Comparison of ENCODE assay signal across 8 mouse cellular contexts in genomic region chr9:46014251-46014681, GRCm38 (mm10). TPM values are rescaled to one million over a fixed set of nuclear protein-coding genes. Genes with fewer than 3 reads are reported as not detected.
A peak's percentile ranks its signal among the peaks of the same experiment; 100 is the strongest.
DNase-seq lines count a peak whose midpoint lies in the region; ATAC-seq and TF ChIP-seq lines count a peak whose summit lies in the region.

No protein-coding gene starts in this region.

- peak; percentile 14; the same call in 1 of the 2 replicates for TF ChIP-seq CTCF in small intestine, adult 2 months (IDR thresholded peaks at IDR 0.05; ENCODE audit: extremely low read depth, insufficient read length, insufficient replicate concordance, low read depth, low read length)

- H3K4me3 ChIP-seq in hindbrain, embryonic 16.5 days (ENCODE audit: low read length) = peak overlapping the region; percentile 98
- H3K4me3 ChIP-seq in limb, embryonic 11.5 days (ENCODE audit: low read depth, low read length) = peak overlapping the region; percentile 96
- H3K4me3 ChIP-seq in midbrain, embryonic 10.5 days = peak overlapping the region; percentile 98
- H3K4me3 ChIP-seq in small intestine, adult 2 months (ENCODE audit: low read depth, low read length) = peak overlapping the region; percentile 49

- no peak for ATAC-seq in hindbrain, embryonic 16.5 days
- ATAC-seq in limb, embryonic 11.5 days (ENCODE audit: insufficient number of reproducible peaks, low FRiP score, low TSS enrichment, low read depth) = no peak

- no peaks in the 10 kb centered on the region for H3K36me3 ChIP-seq in hindbrain, embryonic 16.5 days (ENCODE audit: control insufficient read depth, insufficient read depth, low read length)
- H3K36me3 ChIP-seq in limb, embryonic 11.5 days (ENCODE audit: control insufficient read depth, insufficient read depth, low read length) = peaks cover 2% of the 10 kb centered on the region; the same call in 1 of the 2 replicates
- H3K36me3 ChIP-seq in midbrain, embryonic 10.5 days = peaks cover 12% of the 10 kb centered on the region
- no peaks in the 10 kb centered on the region; the same call in 1 of the 2 replicates for H3K36me3 ChIP-seq in small intestine, adult 2 months (ENCODE audit: control insufficient read depth, insufficient read depth, low read length)

- H3K9me3 ChIP-seq in hindbrain, embryonic 16.5 days (ENCODE audit: control insufficient read depth, low read length) = no peaks in the 10 kb centered on the region
- H3K9me3 ChIP-seq in limb, embryonic 11.5 days (ENCODE audit: control insufficient read depth, low read length) = no peaks in the 10 kb centered on the region
- no peaks in the 10 kb centered on the region for H3K9me3 ChIP-seq in midbrain, embryonic 10.5 days (replicated peaks)

- H3K4me1 ChIP-seq in hindbrain, embryonic 16.5 days (ENCODE audit: control insufficient read depth, insufficient read depth, low read depth, low read length) = peaks cover 32% of the 10 kb centered on the region
- H3K4me1 ChIP-seq in limb, embryonic 11.5 days (ENCODE audit: control insufficient read depth, insufficient read depth, low read length) = peaks cover 26% of the 10 kb centered on the region
- peaks cover 52% of the 10 kb centered on the region for H3K4me1 ChIP-seq in midbrain, embryonic 10.5 days
- peaks cover 36% of the 10 kb centered on the region for H3K4me1 ChIP-seq in small intestine, adult 2 months (ENCODE audit: control insufficient read depth, insufficient read depth, insufficient read length, low read length)

- H3K9ac ChIP-seq in hindbrain, embryonic 16.5 days (ENCODE audit: low read depth, low read length) = peak overlapping the region; percentile 53
- no peak overlapping the region for H3K9ac ChIP-seq in limb, embryonic 11.5 days (ENCODE audit: low read length)

- H3K4me2 ChIP-seq in hindbrain, embryonic 16.5 days (ENCODE audit: low read length) = peak overlapping the region; percentile 87
- peak overlapping the region; percentile 95 for H3K4me2 ChIP-seq in limb, embryonic 11.5 days (ENCODE audit: low read depth, severe bottlenecking)

- WGBS in hindbrain, embryonic 16.5 days = 5% methylated on average over 10 of the region's 10 CpGs
- 1% methylated on average over 10 of the region's 10 CpGs for WGBS in limb, embryonic 11.5 days
- WGBS in midbrain, embryonic 10.5 days = 1% methylated on average over 10 of the region's 10 CpGs
- WGBS in small intestine, adult 2 months = 2% methylated on average over 10 of the region's 10 CpGs

- H3K27me3 ChIP-seq in hindbrain, embryonic 16.5 days (replicated peaks; ENCODE audit: control insufficient read depth, insufficient read depth, low read length) = no peaks in the 10 kb centered on the region
- no peaks in the 10 kb centered on the region for H3K27me3 ChIP-seq in limb, embryonic 11.5 days (ENCODE audit: control insufficient read depth, insufficient read depth, low read length)
- peaks cover 6% of the 10 kb centered on the region for H3K27me3 ChIP-seq in midbrain, embryonic 10.5 days (ENCODE audit: low read depth, poor library complexity, severe bottlenecking)
- no peaks in the 10 kb centered on the region for H3K27me3 ChIP-seq in small intestine, adult 2 months (ENCODE audit: control insufficient read depth, insufficient read depth, low read length)

- peak overlapping the region; percentile 32; the same call in 1 of the 2 replicates for H3K27ac ChIP-seq in hindbrain, embryonic 16.5 days (ENCODE audit: low read depth, low read length)
- no peak overlapping the region for H3K27ac ChIP-seq in limb, embryonic 11.5 days (replicated peaks; ENCODE audit: low read depth, low read length)
- peak overlapping the region; percentile 49; the same call in 1 of the 2 replicates for H3K27ac ChIP-seq in midbrain, embryonic 10.5 days (replicated peaks)
- H3K27ac ChIP-seq in small intestine, adult 2 months (ENCODE audit: insufficient read depth, low read depth, low read length) = peak overlapping the region; percentile 48

- peak; percentile 38 for DNase-seq in cerebellum, adult 11 months
- no peak for DNase-seq in cerebellum, adult 8-10 months
- DNase-seq in cerebellum, adult 18-20 months = peak; percentile 47 to 52
- DNase-seq in forelimb bud, embryonic 11.5 days (ENCODE audit: low read depth, low spot score) = peak; percentile 52
- DNase-seq in limb, embryonic 11.5 days (ENCODE audit: low spot score) = peak; percentile 71
- peak; percentile 55 for DNase-seq in midbrain, embryonic 10.5 days (ENCODE audit: low spot score)

- TF ChIP-seq POLR2A in small intestine, adult 2 months (IDR thresholded peaks at IDR 0.05; ENCODE audit: low read depth, low read length) = no peak

RNA-seq across cellular contexts. Expression of gene Sik3, which starts 1.6 kb away (rescaled TPM):
- polyA plus RNA-seq in hindbrain, embryonic 16.5 days (2015; fragmentation: Nextera tagmentation; extraction: Ambion mirVana) = 5.2 and 5.7 TPM in 2 replicates
- 10.6 and 10.8 TPM in 2 replicates for polyA plus RNA-seq in limb, embryonic 11.5 days (2014; fragmentation: Nextera tagmentation; extraction: Ambion mirVana)
- polyA plus RNA-seq in midbrain, embryonic 10.5 days (2016; fragmentation: Nextera tagmentation; extraction: Ambion mirVana) = 3.9 and 4.5 TPM in 2 replicates
- polyA plus RNA-seq in small intestine, adult 2 months (2012; rRNA removed) = 9.2 and 14.5 TPM in 2 replicates

RNA-seq across cellular contexts. Expression of gene Pafah1b2, which starts 1.8 kb away (rescaled TPM):
- 263 and 279 TPM in 2 replicates for polyA plus RNA-seq in hindbrain, embryonic 16.5 days (2015; fragmentation: Nextera tagmentation; extraction: Ambion mirVana)
- 219 and 224 TPM in 2 replicates for polyA plus RNA-seq in limb, embryonic 11.5 days (2014; fragmentation: Nextera tagmentation; extraction: Ambion mirVana)
- polyA plus RNA-seq in midbrain, embryonic 10.5 days (2016; fragmentation: Nextera tagmentation; extraction: Ambion mirVana) = 276 and 298 TPM in 2 replicates
- 2.5 and 12.8 TPM in 2 replicates for polyA plus RNA-seq in small intestine, adult 2 months (2012; rRNA removed)

RNA-seq across cellular contexts. Expression of gene Sidt2, which starts 59.2 kb away (rescaled TPM):
- polyA plus RNA-seq in hindbrain, embryonic 16.5 days (2015; fragmentation: Nextera tagmentation; extraction: Ambion mirVana) = 51.2 and 52.0 TPM in 2 replicates
- polyA plus RNA-seq in limb, embryonic 11.5 days (2014; fragmentation: Nextera tagmentation; extraction: Ambion mirVana) = 24.3 and 26.6 TPM in 2 replicates
- polyA plus RNA-seq in midbrain, embryonic 10.5 days (2016; fragmentation: Nextera tagmentation; extraction: Ambion mirVana) = 23.7 and 27.3 TPM in 2 replicates
- 337 and 348 TPM in 2 replicates for polyA plus RNA-seq in small intestine, adult 2 months (2012; rRNA removed)

Comparison
In these comparisons a context has a peak if more than half of its experiments do, and no peak if none do; other contexts are left out.
1. RNA of gene Pafah1b2, which starts 1.8 kb away (polyA plus RNA-seq): 276 to 298 TPM in midbrain, embryonic 10.5 days, 263 to 279 TPM in hindbrain, embryonic 16.5 days and 219 to 224 TPM in limb, embryonic 11.5 days; 2.5 to 12.8 TPM in small intestine, adult 2 months; every median in the first group is over 10 times any median in the second.
2. Peak in every context shown above with its lines, with median percentiles within 50 percentile points of each other: H3K4me3 ChIP-seq.